Mouse (Mus musculus): ENCODE results near the gene Tmem210.

- TF ChIP-seq EP300 (IDR thresholded peaks at IDR 0.05; ENCODE audit: low read length) = no peak
- no peak for TF ChIP-seq ETS1 (conservative IDR thresholded peaks at IDR 0.05; ENCODE audit: low read depth, low read length)
- TF ChIP-seq POLR2A (IDR thresholded peaks at IDR 0.05; ENCODE audit: low read depth, low read length) = peak; percentile 73
- no peak; the same call in 1 of the 2 replicates for TF ChIP-seq HCFC1 (IDR thresholded peaks at IDR 0.05; ENCODE audit: low read depth, low read length)
- TF ChIP-seq NRF1 (IDR thresholded peaks at IDR 0.05; ENCODE audit: low read depth, low read length) = peak; percentile 84
- TF ChIP-seq CTCF (conservative IDR thresholded peaks at IDR 0.05 in 1 of 2, IDR thresholded peaks at IDR 0.05 in 1 of 2; ENCODE audit: low read depth in 2 of 2, low read length in 2 of 2) = no peak
- no peak for TF ChIP-seq ZKSCAN1 (IDR thresholded peaks at IDR 0.05; ENCODE audit: borderline replicate concordance, low read depth, low read length)
Measured at GRCm38 (mm10) chr2:25240723-25241437, 47.1 kb upstream of the Tmem210 start.
